Mouse (Mus musculus): Measurements from ENCODE around the gene Mrrf. TPM values are rescaled to one million over a fixed set of nuclear protein-coding genes. Genes with fewer than 3 reads are reported as not detected.
A peak's percentile ranks its signal among the peaks of the same experiment; 100 is the strongest.

Mrrf gene
- polyA plus RNA-seq (2014; fragmentation: Nextera tagmentation; extraction: Ambion mirVana), result 33.1 and 33.7 TPM in 2 replicates

- under 1% methylated on average over 50 of the region's 50 CpGs for WGBS
- peak; percentile 96 for ATAC-seq (ENCODE audit: low FRiP score, low TSS enrichment)
- Histone ChIP-seq H3K9ac (ENCODE audit: low read depth, low read length) (peak within 1 kb of the TSS; percentile 80), H3K36me3 (ENCODE audit: control insufficient read depth, insufficient read depth, low read length) (peaks cover 29% of the 10 kb centered on the region), H3K9me3 (ENCODE audit: control insufficient read depth, low read length) (no peaks in the 10 kb centered on the region), H3K4me2 (replicated peaks; ENCODE audit: low read depth, low read length) (peak within 1 kb of the TSS; percentile 77), H3K27me3 (ENCODE audit: control insufficient read depth, insufficient read depth, low read length) (no peaks in the 10 kb centered on the region), H3K4me1 (ENCODE audit: control insufficient read depth, insufficient read depth, low read length) (peaks cover 7% of the 10 kb centered on the region; the same call in 1 of the 2 replicates), H3K27ac (ENCODE audit: low read depth, low read length) (peak within 1 kb of the TSS; percentile 88), H3K4me3 (ENCODE audit: low read length) (peak within 1 kb of the TSS; percentile 82)
Observed at GRCm38 (mm10) chr2:36136300-36136941, at the start of gene Mrrf, which contains the start of gene Rbm18. Mrrf (plus strand) TSS chr2:36136389. Rbm18 (minus strand) TSS chr2:36136773.

- H3K9ac ChIP-seq (ENCODE audit: low read depth, low read length), result no peak overlapping the region
- H3K4me3 ChIP-seq (ENCODE audit: low read length), result no peak overlapping the region
- peaks cover 14% of the 10 kb centered on the region for H3K4me1 ChIP-seq (ENCODE audit: control insufficient read depth, insufficient read depth, low read length)
- no peak overlapping the region for H3K27ac ChIP-seq (ENCODE audit: low read depth, low read length)
- WGBS, result 66% methylated on average over 3 of the region's 3 CpGs
- H3K36me3 ChIP-seq (ENCODE audit: control insufficient read depth, insufficient read depth, low read length), result no peaks in the 10 kb centered on the region
- H3K27me3 ChIP-seq (ENCODE audit: control insufficient read depth, insufficient read depth, low read length), result peaks cover 67% of the 10 kb centered on the region
- H3K4me2 ChIP-seq (replicated peaks; ENCODE audit: low read depth, low read length), result no peak overlapping the region
- ATAC-seq (ENCODE audit: low FRiP score, low TSS enrichment), result no peak
- H3K9me3 ChIP-seq (ENCODE audit: control insufficient read depth, low read length), result no peaks in the 10 kb centered on the region
Observed at GRCm38 (mm10) chr2:36089190-36089589, 47.0 kb upstream of the Mrrf start.

GRCm38 (mm10) chr2:36090853-36091741 is 45.1 kb upstream of the Mrrf start:
- Histone ChIP-seq H3K4me1 (ENCODE audit: control insufficient read depth, insufficient read depth, low read length) (peaks cover 14% of the 10 kb centered on the region), H3K27me3 (ENCODE audit: control insufficient read depth, insufficient read depth, low read length) (peaks cover 84% of the 10 kb centered on the region), H3K4me3 (ENCODE audit: low read length) (peak overlapping the region; percentile 43), H3K27ac (ENCODE audit: low read depth, low read length) (no peak overlapping the region), H3K9ac (ENCODE audit: low read depth, low read length) (peak overlapping the region; percentile 31; the same call in 1 of the 2 replicates), H3K9me3 (ENCODE audit: control insufficient read depth, low read length) (no peaks in the 10 kb centered on the region), H3K36me3 (ENCODE audit: control insufficient read depth, insufficient read depth, low read length) (no peaks in the 10 kb centered on the region), H3K4me2 (replicated peaks; ENCODE audit: low read depth, low read length) (peak overlapping the region; percentile 76)
- 4% methylated on average over 70 of the region's 70 CpGs for WGBS
- peak; percentile 88 for ATAC-seq (ENCODE audit: low FRiP score, low TSS enrichment)

GRCm38 (mm10) chr2:36092748-36093147 is 43.4 kb upstream of the Mrrf start:
- WGBS, result 7% methylated on average over 4 of the region's 4 CpGs
- Histone ChIP-seq H3K9me3 (ENCODE audit: control insufficient read depth, low read length) (no peaks in the 10 kb centered on the region), H3K4me3 (ENCODE audit: low read length) (no peak overlapping the region), H3K27me3 (ENCODE audit: control insufficient read depth, insufficient read depth, low read length) (peaks cover 97% of the 10 kb centered on the region), H3K4me1 (ENCODE audit: control insufficient read depth, insufficient read depth, low read length) (peaks cover 14% of the 10 kb centered on the region), H3K4me2 (replicated peaks; ENCODE audit: low read depth, low read length) (no peak overlapping the region), H3K27ac (ENCODE audit: low read depth, low read length) (no peak overlapping the region), H3K36me3 (ENCODE audit: control insufficient read depth, insufficient read depth, low read length) (no peaks in the 10 kb centered on the region), H3K9ac (ENCODE audit: low read depth, low read length) (no peak overlapping the region)
- ATAC-seq (ENCODE audit: low FRiP score, low TSS enrichment), result no peak

- WGBS, result 22% methylated on average over 7 of the region's 7 CpGs
- H3K27me3 ChIP-seq (ENCODE audit: control insufficient read depth, insufficient read depth, low read length), result peaks cover 97% of the 10 kb centered on the region
- no peak overlapping the region for H3K4me3 ChIP-seq (ENCODE audit: low read length)
- H3K4me1 ChIP-seq (ENCODE audit: control insufficient read depth, insufficient read depth, low read length), result peaks cover 14% of the 10 kb centered on the region
- no peaks in the 10 kb centered on the region for H3K36me3 ChIP-seq (ENCODE audit: control insufficient read depth, insufficient read depth, low read length)
- H3K9ac ChIP-seq (ENCODE audit: low read depth, low read length), result no peak overlapping the region
- no peaks in the 10 kb centered on the region for H3K9me3 ChIP-seq (ENCODE audit: control insufficient read depth, low read length)
- H3K27ac ChIP-seq (ENCODE audit: low read depth, low read length), result no peak overlapping the region
- H3K4me2 ChIP-seq (replicated peaks; ENCODE audit: low read depth, low read length), result no peak overlapping the region
- no peak for ATAC-seq (ENCODE audit: low FRiP score, low TSS enrichment)
Observed at GRCm38 (mm10) chr2:36093301-36093700, 42.9 kb upstream of the Mrrf start.

- Histone ChIP-seq H3K9me3 (ENCODE audit: control insufficient read depth, low read length) (no peaks in the 10 kb centered on the region), H3K36me3 (ENCODE audit: control insufficient read depth, insufficient read depth, low read length) (no peaks in the 10 kb centered on the region), H3K4me3 (ENCODE audit: low read length) (no peak overlapping the region), H3K27me3 (ENCODE audit: control insufficient read depth, insufficient read depth, low read length) (peaks cover 97% of the 10 kb centered on the region), H3K4me1 (ENCODE audit: control insufficient read depth, insufficient read depth, low read length) (peaks cover 14% of the 10 kb centered on the region), H3K4me2 (replicated peaks; ENCODE audit: low read depth, low read length) (peak overlapping the region; percentile 11; the same call in 1 of the 2 replicates), H3K27ac (ENCODE audit: low read depth, low read length) (no peak overlapping the region), H3K9ac (ENCODE audit: low read depth, low read length) (no peak overlapping the region)
- WGBS, result 9% methylated on average over 31 of the region's 31 CpGs
- no peak for ATAC-seq (ENCODE audit: low FRiP score, low TSS enrichment)
Observed at GRCm38 (mm10) chr2:36093914-36094475, 42.2 kb upstream of the Mrrf start.

GRCm38 (mm10) chr2:36097129-36097815 is 38.9 kb upstream of the Mrrf start:
- H3K4me1 ChIP-seq (ENCODE audit: control insufficient read depth, insufficient read depth, low read length), result peaks cover 2% of the 10 kb centered on the region
- 6% methylated on average over 18 of the region's 18 CpGs for WGBS
- ATAC-seq (ENCODE audit: low FRiP score, low TSS enrichment), result no peak

DNA sequence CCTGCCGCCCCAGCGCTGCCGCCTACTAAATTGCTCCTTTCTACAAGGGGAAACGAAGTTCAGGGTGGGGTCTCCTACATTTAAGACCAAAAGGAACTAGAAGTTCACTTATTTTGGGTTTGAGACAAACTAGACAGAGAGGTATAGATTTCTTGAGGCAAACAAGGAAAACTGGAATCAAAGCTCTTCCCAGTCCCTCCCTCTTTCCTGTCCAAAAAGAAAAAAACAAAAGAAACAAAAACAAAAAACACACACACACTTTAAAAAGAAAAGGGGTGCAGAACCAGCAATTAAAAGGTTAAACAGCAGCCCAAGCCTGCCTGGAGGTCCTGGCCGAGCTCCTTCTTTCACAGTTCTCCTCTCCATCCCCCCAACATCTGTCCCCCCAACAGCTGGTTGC is 38.2 kb upstream of the Mrrf start:
- H3K4me1 ChIP-seq (ENCODE audit: control insufficient read depth, insufficient read depth, low read length), result peaks cover 8% of the 10 kb centered on the region
- H3K27me3 ChIP-seq (ENCODE audit: control insufficient read depth, insufficient read depth, low read length), result peaks cover 96% of the 10 kb centered on the region
- H3K9me3 ChIP-seq (ENCODE audit: control insufficient read depth, low read length), result no peaks in the 10 kb centered on the region
- no peak overlapping the region for H3K9ac ChIP-seq (ENCODE audit: low read depth, low read length)
- no peak overlapping the region for H3K4me3 ChIP-seq (ENCODE audit: low read length)
- no peak for ATAC-seq (ENCODE audit: low FRiP score, low TSS enrichment)
- WGBS, result 6% methylated on average over 5 of the region's 5 CpGs
- no peak overlapping the region for H3K4me2 ChIP-seq (replicated peaks; ENCODE audit: low read depth, low read length)
- H3K36me3 ChIP-seq (ENCODE audit: control insufficient read depth, insufficient read depth, low read length), result no peaks in the 10 kb centered on the region
- no peak overlapping the region for H3K27ac ChIP-seq (ENCODE audit: low read depth, low read length)

More at GRCm38 (mm10) chr2:36097129-36097815, 38.9 kb upstream of the Mrrf start:
- Histone ChIP-seq H3K27ac (ENCODE audit: low read depth, low read length) (no peak overlapping the region), H3K36me3 (ENCODE audit: control insufficient read depth, insufficient read depth, low read length) (no peaks in the 10 kb centered on the region), H3K9me3 (ENCODE audit: control insufficient read depth, low read length) (no peaks in the 10 kb centered on the region), H3K9ac (ENCODE audit: low read depth, low read length) (no peak overlapping the region), H3K4me3 (ENCODE audit: low read length) (no peak overlapping the region), H3K27me3 (ENCODE audit: control insufficient read depth, insufficient read depth, low read length) (peaks cover 94% of the 10 kb centered on the region), H3K4me2 (replicated peaks; ENCODE audit: low read depth, low read length) (no peak overlapping the region)

All from kidney, embryonic 14.5 days (tissue).